Mouse (Mus musculus) gastrocnemius, postnatal 25 days (tissue): ENCODE data around the gene Top1. TPM values are rescaled to one million over a fixed set of nuclear protein-coding genes. Genes with fewer than 3 reads are reported as not detected.

ENCODE experiments used
- microRNA-seq, 2 experiments: library from miRNA; unstranded; fragments of <30 nt; microRNA quantifications; one replicate each; pipeline ENCODE4 v1.2.0; 2021; ENCODE audit warnings: borderline replicate concordance in 2 of 2
- total RNA-seq, 2 experiments: library from RNA; stranded (reverse); gene quantifications; 1 replicate in 1 of 2; 2 replicates in 1 of 2; pipeline ENCODE4 v1.2.3; 2021

Gene Top1
- total RNA-seq, 2 experiments from 2014 or later = 33.4 to 34.3 TPM

Small RNA genes within 50 kb of the gene (microRNA-seq; reads per million reads assigned to microRNA genes)
- 0 reads per million in 2 experiments for gene Gm23968

Other genes starting within 250 kb of the Top1 start
- gene Plcg1, start 85.4 kb downstream of the Top1 start, total RNA-seq = 10 to 100 TPM; 19.8 to 24.5 TPM
- 10 to 100 TPM; 25.8 TPM for gene Zhx3, start 227.1 kb downstream of the Top1 start, total RNA-seq
- 1 to 10 TPM; 3.7 to 4.9 TPM for gene Lpin3, start 234.8 kb downstream of the Top1 start, total RNA-seq